Mouse (Mus musculus) megakaryocyte, embryonic 14.5 days (primary cell): ENCODE data around the gene Nicn1.

Experiments
- FLI1 ChIP-seq: IDR thresholded peaks from 2 replicates; pipeline ENCODE4 v1.6.1; 2012; ENCODE audit warnings: low read length, inconsistent platforms, mixed read lengths
- GATA1 ChIP-seq: IDR thresholded peaks from 3 replicates; pipeline ENCODE4 v1.6.1; 2012; ENCODE audit warnings: mixed read lengths, low read length, inconsistent platforms, borderline replicate concordance

- TF ChIP-seq GATA1: no peak
- TF ChIP-seq FLI1: no peak
These were observed 48.9 kb downstream of the Nicn1 start, which contains the start of gene Gpx1 for GRCm38 (mm10) chr9:108338886-108339781.
